In the genomic region with DNA sequence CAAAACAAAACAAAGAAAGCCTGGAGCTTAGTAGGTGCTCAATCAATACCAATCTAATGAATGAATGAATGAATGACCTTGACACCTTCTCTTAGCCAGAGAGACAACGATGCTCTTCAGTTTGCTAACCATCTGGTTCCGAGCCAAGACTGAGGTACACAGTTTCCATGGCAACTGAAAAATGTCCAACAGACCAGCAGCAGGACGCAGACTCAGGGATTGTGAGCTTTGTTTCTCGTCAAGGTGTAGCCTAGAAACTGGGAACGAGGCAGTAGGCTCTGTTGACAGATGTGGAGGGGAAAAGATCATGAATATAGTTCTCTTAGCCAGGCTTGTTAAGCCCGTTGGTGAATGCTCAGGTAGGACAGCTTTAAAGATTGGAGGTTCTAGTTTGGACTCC, we compare ENCODE assay signal across 11 mouse cellular contexts. TPM values are rescaled to one million over a fixed set of nuclear protein-coding genes. Genes with fewer than 3 reads are reported as not detected.
DNase-seq lines count a peak whose midpoint lies in the region; ATAC-seq lines count a peak whose summit lies in the region.
"Had no signal": no experiment of that assay in that cellular context is flagged by ENCODE, and none has a peak within 500 bp of the region (broad histone marks: within the 10 kb centered on the region; RNA-seq: fewer than 3 reads in every experiment).

No protein-coding gene starts in this region.

- no peak overlapping the region for H3K9ac ChIP-seq in kidney, embryonic 16.5 days (replicated peaks; ENCODE audit: low read length)
- no peak overlapping the region for H3K9ac ChIP-seq in hindbrain, embryonic 15.5 days

- DNase-seq in cerebellum, adult 11-12 months: peak; percentile 73
- DNase-seq in cerebellum, postnatal 4 days (ENCODE audit: low spot score in 2 of 2): no peak
- DNase-seq in kidney, postnatal 14 days: no peak
- peak; percentile 66 to 69 for DNase-seq in cerebellum, adult 18-20 months
- DNase-seq in right cerebral cortex, postnatal 14 days: no peak
- DNase-seq in T-cell, adult 2 months (ENCODE audit: low spot score): no peak
- DNase-seq: gastrocnemius, postnatal 36 days; heart, postnatal 4 days had no signal

- no peaks in the 10 kb centered on the region for H3K27me3 ChIP-seq in kidney, embryonic 16.5 days (ENCODE audit: insufficient read depth, low read length)
- no peaks in the 10 kb centered on the region for H3K27me3 ChIP-seq in hindbrain, embryonic 15.5 days

- H3K4me3 ChIP-seq in kidney, embryonic 16.5 days (ENCODE audit: low read length): no peak overlapping the region
- H3K4me3 ChIP-seq in hindbrain, embryonic 15.5 days: no peak overlapping the region
- H3K4me3 ChIP-seq: layer of hippocampus, adult 2 months had no signal

- no peak overlapping the region for H3K4me2 ChIP-seq in kidney, embryonic 16.5 days (replicated peaks; ENCODE audit: low read depth, low read length)
- no peak overlapping the region for H3K4me2 ChIP-seq in hindbrain, embryonic 15.5 days

- 59% methylated on average over 6 of the region's 6 CpGs for WGBS in kidney, embryonic 16.5 days
- WGBS in hindbrain, embryonic 15.5 days: 21% methylated on average over 6 of the region's 6 CpGs

- no peaks in the 10 kb centered on the region; the same call in 1 of the 2 replicates for H3K9me3 ChIP-seq in kidney, embryonic 16.5 days (ENCODE audit: low read length)
- no peaks in the 10 kb centered on the region for H3K9me3 ChIP-seq in hindbrain, embryonic 15.5 days

- peaks cover 4% of the 10 kb centered on the region; the same call in 1 of the 2 replicates for H3K36me3 ChIP-seq in kidney, embryonic 16.5 days (ENCODE audit: insufficient read depth, low read length)
- H3K36me3 ChIP-seq in hindbrain, embryonic 15.5 days: no peaks in the 10 kb centered on the region

- peak overlapping the region; percentile 100 for H3K27ac ChIP-seq in kidney, embryonic 16.5 days (ENCODE audit: low read length)
- peak overlapping the region; percentile 56 for H3K27ac ChIP-seq in hindbrain, embryonic 15.5 days (replicated peaks)
- H3K27ac ChIP-seq: layer of hippocampus, adult 2 months had no signal

- no peak for ATAC-seq in kidney, embryonic 16.5 days (ENCODE audit: low FRiP score, low TSS enrichment)
- no peak for ATAC-seq in hindbrain, embryonic 15.5 days (ENCODE audit: low FRiP score, low read depth)

- peaks cover 4% of the 10 kb centered on the region; the same call in 1 of the 2 replicates for H3K4me1 ChIP-seq in kidney, embryonic 16.5 days (ENCODE audit: insufficient read depth, low read length)
- H3K4me1 ChIP-seq in hindbrain, embryonic 15.5 days (replicated peaks): peaks cover 36% of the 10 kb centered on the region

RNA-seq across cellular contexts. Expression of gene Patz1, which starts 1.5 kb away (rescaled TPM):
- polyA plus RNA-seq in kidney, embryonic 16.5 days (2015; fragmentation: Nextera tagmentation; extraction: Ambion mirVana): 49.5 and 57.0 TPM in 2 replicates
- 51.9 and 54.3 TPM in 2 replicates for polyA plus RNA-seq in hindbrain, embryonic 15.5 days (2015; fragmentation: Nextera tagmentation; extraction: Ambion mirVana)

RNA-seq across cellular contexts. Expression of gene Drg1, which starts 20.9 kb away (rescaled TPM):
- 244 and 249 TPM in 2 replicates for polyA plus RNA-seq in kidney, embryonic 16.5 days (2015; fragmentation: Nextera tagmentation; extraction: Ambion mirVana)
- polyA plus RNA-seq in hindbrain, embryonic 15.5 days (2015; fragmentation: Nextera tagmentation; extraction: Ambion mirVana): 205 and 207 TPM in 2 replicates

RNA-seq across cellular contexts. Expression of gene Pik3ip1, which starts 43.1 kb away (rescaled TPM):
- 10.5 and 12.5 TPM in 2 replicates for polyA plus RNA-seq in kidney, embryonic 16.5 days (2015; fragmentation: Nextera tagmentation; extraction: Ambion mirVana)
- 26.1 and 26.3 TPM in 2 replicates for polyA plus RNA-seq in hindbrain, embryonic 15.5 days (2015; fragmentation: Nextera tagmentation; extraction: Ambion mirVana)

Comparison
In these comparisons a context has a peak if more than half of its experiments do, and no peak if none do; other contexts are left out.
1. DNase-seq: peak in cerebellum, adult 11-12 months (single experiment) and cerebellum, adult 18-20 months (2 of 2); none in cerebellum, postnatal 4 days (0 of 2), kidney, postnatal 14 days (single experiment), right cerebral cortex, postnatal 14 days (single experiment) and T-cell, adult 2 months (single experiment).